Mouse (Mus musculus) thymus, postnatal 25 days (tissue): ENCODE measurements around the gene Vgll4.

Experiments used
- DNase-seq: peaks from one replicate; pipeline ENCODE4 v3.0.0; 2022

Gene Vgll4

DNA sequence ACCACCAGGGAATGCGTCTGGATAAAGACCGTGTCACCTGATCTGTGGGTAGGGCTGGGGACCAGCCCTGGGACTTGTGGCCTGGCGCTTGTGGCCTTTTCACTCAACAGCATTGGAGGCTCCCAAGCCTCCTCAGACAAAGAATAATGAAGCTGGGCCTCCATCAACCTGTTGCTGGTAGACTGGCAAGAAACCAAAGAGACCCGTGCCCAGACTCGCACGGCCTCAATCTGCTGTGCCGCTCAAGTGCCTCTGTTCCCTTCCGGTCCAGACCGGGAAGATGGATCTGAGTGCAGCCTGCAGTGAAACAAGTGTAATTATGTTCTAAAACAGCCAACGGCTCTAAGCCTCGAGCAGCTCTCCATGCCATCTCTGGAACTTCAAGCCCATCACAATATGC is 52.7 kb downstream of the Vgll4 start:
- DNase-seq: no peak

DNA sequence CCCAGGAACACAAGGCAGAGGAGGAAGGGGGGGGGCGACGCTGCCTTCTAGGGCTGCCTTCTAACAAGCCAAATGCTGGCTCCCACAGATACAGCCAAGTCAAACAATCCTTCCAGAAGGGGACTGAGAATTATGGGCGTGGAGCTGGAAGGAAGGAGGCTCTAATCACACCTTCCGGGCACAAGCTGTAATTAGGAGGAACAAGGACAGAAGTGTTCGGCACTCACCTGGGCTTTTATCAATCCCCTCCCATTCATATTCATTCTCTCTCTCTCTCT is 53.1 kb downstream of the Vgll4 start:
- no peak for DNase-seq

DNA sequence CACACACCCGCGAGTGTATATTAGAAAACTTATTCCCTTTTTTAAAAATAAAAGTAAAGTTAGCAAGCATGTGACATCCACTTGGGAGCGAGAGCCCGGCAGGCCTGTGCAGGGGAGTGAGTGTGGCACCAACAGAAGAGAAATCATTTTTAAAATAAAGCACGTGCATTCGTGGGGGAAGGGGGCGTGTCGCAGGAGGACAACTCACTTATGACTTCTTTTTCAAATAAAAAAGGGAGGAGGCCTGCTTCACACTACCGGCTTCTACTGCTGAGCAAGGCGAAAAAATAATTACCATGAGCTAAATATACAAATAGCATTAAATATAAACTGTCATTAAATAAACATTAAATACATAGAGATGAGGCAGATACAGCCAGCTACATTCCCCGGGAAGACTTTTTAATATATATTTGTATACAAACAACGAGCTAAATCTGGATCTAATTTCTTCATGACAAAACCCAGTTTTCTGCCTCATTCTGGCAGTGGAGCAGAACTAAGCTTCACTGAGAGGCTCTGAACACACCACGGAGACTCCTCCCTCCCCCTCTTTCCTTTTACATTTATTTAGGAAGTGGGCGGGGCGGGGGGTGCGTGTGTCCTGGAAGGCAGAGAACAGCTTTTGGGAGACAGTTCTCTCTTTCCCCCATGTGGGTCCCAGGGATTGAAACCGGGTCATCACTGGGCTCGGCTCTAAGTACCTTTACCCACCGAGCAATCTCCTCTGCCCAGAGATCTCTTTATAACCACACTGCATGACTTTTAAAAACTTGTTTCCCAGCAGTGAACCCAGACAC is 53.7 kb downstream of the Vgll4 start:
- DNase-seq: no peak

DNA sequence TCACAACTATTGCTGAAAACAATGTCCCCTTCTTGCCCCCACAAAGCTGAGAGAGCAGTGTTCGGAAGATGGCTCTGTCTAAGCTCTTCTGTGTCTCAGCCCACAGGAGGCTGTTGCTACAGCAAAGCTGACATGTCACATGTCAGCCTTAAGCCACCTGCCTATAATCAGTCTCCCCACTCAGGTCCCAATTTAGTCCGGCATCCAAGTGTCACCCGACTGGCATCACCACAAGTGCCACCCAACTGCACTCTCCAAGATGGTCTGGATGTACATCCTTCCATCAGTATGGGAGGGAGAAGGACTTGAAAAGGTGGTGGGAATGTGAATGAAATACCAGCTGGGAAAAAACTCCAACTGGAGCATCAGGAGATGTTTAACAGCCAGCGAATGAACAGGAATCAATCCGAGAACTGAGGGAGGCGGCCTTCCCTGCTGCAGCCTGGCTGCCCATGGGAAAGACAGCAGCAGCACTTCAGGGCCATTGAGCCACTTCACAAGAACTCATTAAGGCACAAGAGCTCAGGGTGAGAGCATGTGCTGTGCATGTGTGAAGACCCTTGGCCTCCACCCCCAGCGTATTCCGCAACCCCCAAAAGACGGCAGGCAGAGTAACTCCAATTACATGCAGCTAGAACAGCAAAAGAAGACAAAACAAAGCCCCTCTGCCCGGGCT is 55.6 kb downstream of the Vgll4 start:
- DNase-seq: no peak

DNA sequence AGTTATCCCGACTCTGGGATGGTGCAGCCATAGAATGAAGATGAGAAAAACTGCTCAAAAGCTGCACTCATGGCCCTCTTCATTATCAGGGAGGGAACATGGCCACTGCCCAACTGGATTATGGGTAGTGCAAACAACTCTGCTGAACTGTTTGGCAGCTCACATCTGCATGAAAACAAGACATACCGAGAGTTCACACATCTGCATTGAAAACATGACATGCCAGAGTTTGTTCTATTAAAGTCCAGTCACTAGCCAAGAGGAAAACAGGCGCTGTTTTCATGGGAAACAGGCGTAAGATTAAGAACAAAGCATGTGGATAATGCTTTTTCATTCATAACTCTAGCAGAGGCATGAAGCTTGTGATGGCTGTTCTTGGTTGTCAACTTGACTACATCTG is 56.7 kb downstream of the Vgll4 start:
- no peak for DNase-seq

DNA sequence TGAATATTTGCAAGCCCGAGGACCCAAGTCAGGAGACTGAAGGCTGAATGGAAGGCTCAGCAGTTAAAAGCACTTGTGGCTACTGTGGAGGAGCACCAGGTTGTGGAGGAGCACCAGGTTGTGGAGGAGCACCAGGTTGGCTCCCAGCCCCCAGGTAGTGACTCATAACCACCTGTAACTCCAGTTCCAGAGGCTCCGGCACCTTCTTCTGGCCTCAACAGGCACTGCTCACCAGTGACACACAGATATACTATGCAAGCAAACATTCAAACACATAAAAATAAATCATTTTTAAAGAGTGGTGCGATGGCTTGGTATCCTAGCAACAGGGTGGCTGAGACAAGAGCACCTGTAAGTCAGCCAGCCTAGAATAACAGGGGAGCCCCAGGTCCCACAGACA is 58.3 kb downstream of the Vgll4 start:
- DNase-seq: no peak

DNA sequence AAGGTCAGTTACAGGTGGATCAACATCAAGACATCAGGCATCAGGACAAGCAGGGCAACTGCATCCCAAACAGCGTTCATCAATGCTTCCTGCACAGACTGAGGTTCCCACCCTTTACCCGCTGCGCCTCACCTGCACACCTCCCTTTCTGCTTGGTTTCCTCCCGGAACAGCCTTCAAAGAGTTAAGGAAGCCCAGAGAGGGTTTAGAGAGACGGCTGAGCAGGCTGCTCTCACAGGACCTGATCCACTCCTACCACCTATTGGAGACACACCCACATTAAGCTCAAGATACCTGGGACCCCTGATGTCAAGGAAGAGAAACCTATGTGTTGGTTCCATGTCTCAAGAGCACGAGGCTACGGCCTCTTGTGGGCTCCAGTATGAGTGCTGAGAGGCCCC is 60.0 kb downstream of the Vgll4 start:
- no peak for DNase-seq

DNA sequence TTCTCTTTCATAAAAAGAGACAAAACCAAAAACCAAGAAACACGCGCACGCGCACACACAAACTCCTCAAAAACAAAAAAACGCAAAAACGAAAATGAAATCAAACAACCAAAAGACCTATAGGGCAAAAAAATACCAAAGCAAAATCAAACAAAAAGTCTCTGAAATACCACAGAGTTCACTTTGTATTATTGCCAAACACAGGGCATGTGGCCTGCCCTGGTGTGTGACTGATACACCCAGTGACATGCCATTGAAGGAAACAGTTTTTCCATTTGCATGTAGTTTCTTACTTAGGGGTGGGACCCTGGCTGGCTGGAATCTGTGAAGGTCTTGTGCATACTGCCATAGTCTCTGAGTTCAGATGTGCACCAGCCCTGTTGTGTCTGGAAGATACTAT is 62.3 kb downstream of the Vgll4 start:
- DNase-seq: no peak

DNA sequence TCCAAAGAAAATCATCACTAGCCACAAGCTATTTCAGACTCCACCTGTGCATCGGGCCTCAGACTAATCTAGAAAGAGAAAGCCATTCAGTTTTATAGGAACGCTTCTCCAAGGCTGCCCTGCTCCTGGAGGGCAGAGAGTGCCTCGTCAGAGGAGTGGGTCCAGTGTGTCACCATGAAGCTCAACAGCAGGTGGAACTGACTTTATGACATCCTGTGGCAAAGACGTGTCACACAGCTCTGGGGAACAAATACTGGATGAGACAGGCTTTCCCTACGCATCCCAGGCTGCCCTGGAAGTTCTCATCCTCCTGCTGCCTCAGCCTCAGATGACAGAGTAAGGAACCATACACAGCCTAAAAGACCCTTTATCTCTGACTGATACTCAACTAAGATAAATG is 63.6 kb downstream of the Vgll4 start:
- DNase-seq: no peak

DNA sequence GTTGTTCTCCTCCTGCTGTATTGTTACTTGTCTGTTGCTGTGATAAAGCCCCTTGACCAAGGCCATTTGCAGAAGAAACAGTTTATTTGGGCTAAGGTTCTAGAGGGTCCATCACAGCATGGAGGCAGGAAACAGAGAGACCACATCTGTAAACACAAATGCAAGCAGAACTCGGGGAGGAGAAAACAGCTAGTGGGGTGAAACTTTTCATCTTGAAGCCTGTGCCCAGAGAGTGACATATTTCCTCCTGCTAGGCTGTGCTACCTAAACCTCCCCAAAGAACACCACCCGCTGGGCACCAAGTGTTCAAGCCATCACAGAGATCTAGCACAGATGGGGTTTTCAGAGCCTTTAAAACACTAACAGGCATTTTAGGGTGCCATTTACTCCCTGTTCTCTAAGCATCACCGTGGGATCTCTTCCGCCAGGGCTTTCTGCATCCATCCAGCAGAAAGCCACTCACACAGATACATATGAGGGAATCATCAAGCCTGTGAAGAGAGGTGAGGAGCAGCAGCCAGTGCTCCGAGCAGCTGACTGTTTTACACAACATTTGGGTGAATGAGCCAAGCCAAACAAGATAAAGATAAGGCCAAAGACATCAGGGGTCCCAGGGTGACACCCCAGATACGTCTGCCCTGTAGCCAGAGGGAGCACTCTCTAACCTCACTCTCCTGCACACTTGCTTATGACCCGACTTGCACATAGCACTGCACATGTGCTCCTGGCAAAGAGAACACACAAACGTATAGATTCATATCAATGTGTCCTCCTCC is 64.4 kb downstream of the Vgll4 start:
- no peak for DNase-seq

DNA sequence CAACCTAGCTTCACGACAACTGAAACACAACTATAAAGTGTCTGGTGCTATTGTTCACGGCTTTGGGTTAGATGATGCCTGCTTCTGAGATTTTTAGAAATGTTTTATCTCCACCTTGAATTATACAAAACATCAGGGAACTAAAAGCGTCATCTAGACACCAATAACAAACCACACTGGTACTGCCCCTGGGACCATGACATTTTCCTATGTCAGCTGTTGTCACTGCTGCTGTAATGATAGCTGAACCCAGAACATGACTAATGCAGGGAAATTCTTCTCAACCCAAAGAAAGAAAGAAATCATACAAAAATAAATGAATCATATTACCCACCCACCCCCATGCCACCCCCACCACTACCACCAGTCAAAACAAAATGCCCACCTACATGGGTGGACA is 65.0 kb downstream of the Vgll4 start:
- no peak for DNase-seq

DNA sequence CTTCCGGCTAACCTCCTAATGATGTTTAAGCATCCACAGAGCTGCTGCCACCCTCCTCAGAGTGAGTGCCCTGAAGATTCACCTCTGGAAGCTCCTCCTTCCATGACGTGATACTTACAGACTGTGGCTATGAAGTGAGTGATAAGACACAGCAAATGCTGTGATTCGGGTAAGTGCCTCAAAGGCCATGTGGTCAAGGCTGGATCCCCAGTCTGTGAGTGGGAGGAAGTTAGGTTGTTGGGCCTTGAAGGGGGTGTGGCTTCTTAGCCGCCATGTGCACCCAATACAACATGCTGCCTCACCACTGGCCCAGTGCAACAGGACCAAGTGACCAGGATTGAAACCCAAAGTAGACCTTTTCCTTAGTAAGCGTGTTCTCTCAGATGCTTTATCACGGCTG is 65.6 kb downstream of the Vgll4 start:
- DNase-seq: no peak

DNA sequence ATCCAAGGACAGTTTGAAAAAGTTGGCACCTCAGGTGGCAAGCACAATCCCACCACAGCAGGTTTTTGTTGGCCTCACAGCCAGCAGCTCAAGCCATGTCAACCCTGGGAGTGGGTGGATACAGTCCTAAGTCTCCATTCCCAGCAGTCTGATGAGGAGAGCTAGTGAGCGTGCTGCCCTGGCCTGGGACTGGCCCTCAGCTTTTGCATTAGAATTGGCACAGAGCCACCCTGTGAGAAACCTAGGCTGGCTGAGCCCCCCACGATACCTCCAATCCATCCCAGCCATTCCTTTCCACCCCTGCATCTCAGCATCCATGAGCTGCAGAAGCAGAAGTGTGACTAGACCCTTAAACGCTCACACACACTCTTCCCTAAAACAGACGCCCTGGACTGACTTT is 67.9 kb downstream of the Vgll4 start:
- DNase-seq: no peak

DNA sequence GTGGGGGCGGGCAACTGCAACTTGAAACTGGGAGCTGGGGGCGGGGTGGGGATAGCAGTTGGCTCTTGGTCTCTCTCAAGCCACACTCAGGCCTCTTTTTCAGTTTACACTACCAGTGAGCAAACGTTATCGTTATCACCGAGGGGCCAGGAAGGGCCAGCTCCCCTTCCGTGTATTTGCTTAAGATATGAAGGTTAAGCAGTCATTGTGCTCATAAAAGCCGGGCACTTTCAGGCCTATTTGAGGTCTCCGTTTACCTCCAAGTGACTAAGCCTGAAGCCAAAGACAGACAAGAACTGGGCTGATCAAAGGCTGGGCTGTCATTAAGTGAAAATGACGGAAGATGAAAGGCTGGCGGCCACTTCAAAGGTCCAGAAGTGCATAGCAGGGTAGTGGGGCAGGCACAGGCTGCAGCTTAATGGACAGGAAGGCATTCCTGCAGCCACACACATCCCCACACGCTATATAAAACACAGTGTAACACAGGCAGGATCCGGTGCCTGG is 68.4 kb downstream of the Vgll4 start:
- no peak for DNase-seq

DNA sequence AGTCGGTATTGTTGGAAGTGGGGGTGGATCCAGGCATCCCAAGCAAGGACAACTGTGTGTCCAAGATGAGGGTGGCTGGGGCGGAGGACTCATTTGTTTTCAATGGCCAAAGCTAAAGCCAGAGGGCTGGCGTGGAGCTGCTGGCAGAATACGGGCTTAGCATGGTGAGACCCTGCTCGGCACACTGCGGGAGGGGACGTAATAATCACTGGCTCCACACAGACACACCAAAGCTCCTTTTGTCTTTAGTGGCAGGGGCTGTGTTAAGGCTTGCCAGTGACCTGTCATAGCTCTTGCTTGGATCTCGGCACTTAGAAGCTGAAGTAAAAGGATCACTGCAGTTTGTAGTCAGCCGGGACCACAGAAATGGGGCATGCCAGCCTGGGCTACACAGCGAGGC is 69.6 kb downstream of the Vgll4 start:
- DNase-seq: no peak

DNA sequence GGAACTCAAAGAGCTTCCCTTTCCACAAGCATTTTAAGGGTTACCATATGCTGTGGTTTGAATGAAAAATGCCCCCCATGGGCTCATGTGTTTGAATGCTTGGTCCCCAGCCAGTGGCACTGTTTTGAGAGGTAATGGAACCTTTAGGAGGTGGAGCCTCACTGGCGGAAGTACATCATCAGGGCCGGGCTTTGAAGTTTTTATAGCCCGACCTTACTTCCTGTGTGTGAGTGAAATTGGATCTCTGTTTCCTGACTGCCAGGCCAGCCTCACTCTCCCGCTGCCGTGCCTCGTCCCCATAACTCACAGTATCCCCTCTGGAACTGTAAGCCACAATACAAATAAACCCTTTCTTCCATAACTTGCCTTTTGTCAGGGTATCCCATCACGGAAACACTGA is 70.1 kb downstream of the Vgll4 start:
- no peak for DNase-seq

DNA sequence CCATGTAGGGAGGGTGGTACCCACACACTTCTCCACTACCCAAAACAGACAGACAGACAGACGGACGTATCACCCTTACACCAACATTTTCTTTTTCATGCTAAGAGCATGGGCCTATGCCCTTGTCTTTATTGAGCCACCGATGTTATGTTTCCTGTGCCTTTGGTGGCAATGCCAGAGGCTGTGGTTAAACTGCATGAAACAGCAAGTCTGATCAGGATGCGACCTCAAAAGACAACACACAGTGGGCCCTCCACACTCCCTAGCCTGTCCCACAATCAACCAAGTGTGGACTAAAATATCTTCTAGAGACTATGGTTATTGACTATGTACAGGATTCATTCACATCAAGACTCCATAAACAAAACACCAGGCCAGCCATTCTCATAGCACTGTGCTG is 70.8 kb downstream of the Vgll4 start:
- no peak for DNase-seq

DNA sequence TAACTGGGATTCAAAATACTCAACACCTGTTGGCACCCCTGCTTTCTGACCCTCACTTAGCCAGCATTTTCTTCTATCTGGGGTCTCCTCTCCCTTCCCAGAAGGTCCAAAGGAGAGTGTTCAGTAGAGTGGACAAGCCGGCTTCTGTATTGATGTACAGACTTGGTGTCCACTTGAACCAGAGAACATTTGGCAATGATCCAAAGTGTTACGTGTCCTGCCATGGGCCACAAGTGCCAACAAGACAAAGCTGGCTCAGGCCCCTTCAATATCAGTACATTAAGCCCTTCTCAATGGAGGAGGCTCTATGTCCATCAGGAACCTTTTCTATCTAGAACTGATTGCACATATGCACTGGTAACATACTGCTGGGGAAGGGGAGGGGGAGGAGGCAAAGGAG is 73.5 kb downstream of the Vgll4 start:
- no peak for DNase-seq

DNA sequence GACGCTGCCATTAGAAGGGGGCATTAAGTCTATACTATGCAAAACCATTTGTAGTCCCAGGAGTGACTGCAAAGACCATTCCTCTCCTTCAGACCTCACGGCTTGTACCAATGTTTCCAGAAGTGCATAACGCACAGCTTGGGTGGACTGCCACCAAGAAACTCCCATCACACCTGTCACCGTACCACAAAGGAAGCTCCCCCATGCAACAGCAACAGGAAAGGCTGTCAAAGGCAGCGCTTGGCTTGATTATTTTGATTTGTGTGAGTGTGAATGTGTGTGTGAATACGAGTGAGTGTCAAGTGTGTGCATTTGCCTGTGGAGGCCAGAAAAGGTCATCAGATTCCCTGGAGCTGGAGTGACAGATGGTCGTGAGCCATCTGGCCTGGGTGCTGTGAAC is 74.6 kb downstream of the Vgll4 start:
- no peak for DNase-seq

DNA sequence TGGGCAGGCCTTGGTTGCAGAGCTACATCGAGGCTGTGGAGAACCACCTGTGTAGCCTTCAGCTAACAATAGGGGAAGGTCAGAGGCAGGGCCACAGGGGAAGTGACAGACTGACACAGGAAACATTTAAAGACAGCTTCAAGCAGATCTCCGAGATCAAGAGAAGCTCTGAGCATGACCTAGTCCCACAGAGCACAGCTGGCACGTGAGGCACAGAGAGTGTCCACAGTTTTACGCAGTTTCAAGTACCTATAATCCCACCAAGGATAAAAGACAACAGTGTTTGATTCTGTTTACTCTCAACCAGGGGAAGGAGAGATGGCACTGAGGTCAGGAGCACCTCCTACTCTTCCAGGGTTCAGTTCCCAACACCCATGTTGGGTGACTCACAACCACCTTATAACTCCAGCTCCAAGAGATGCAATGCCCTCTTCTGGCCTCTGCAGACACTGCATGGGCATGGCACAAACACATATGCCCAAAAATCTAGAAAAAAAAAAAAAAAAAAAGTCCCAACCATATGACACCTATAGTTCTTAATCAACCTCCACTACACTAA is 75.2 kb downstream of the Vgll4 start:
- DNase-seq: peak; percentile 58

DNA sequence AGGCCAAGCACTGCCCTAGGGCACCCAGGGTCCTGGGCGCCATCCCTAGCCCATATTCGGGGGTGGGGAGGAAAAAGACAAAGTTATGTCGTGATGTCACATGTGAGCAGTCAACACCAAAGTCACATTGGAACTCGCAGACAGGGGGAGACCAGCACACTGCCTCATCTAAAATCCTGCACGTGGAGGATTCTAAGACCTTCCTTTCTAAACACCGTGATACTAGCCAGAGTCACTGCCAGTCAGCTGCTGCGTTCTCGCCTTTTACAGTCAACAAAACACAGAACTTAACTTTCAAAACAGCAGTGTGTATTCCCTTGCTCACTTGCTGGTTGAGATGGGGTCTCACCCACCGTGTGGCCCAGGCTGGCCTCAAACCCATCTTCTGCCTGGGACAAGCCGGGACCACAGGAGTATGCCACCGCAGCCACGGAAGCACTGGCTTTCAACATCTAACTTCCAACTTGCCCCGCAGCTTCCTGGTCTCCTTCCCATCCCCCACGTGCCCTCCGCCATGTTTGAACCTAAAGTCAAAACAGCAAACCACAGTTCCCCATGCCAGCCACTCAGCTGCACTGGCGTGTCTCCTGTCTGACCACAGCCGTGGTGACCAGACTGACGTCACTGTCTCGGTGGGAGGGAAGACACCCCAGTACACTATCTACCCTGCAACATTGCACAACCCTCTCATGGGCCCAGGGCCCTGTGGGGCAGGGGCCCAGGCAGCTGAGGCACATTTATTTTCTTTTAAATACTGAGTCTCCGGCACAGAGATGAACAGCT is 76.2 kb downstream of the Vgll4 start:
- peak; percentile 69 for DNase-seq

DNA sequence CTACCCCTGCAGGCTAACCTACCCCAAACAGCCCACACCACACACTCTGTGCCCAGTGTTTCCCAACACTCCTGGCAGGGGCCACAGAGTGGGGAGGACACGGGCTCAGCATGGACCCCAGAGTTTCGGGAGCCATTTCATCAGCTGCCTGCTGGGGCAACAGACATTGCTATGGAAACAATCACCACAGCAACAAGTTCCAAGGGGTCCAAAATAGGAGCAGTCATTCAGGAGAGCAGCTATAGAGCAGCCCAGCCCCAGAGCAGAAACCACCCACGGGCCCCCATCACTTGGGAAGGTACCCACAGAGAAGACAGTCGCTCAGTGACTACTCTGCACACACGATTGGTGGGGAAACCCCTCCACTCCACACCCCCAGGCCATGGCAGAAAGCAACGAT is 77.4 kb downstream of the Vgll4 start:
- no peak for DNase-seq

DNA sequence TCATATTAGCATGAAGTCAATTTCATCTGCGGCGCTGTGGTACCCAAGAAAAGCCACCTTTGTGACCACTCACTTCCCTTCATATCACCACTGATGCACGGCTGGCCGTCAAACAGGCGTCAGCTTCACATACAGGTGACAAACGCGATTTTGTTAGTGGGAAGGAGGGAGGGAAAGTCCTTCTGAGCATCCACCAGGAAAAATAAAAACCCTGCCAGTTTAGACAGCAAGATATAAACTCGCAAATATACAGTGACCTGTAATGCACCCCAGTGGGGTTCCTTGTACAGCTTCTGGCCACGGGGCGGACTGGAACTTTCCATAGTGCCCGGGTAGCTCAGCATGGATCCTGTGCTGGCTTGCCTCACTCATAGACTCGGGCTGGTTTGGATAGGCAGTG is 78.0 kb downstream of the Vgll4 start:
- no peak for DNase-seq
